Comparison of ENCODE assay signal across 8 mouse cellular contexts in the genomic region with DNA sequence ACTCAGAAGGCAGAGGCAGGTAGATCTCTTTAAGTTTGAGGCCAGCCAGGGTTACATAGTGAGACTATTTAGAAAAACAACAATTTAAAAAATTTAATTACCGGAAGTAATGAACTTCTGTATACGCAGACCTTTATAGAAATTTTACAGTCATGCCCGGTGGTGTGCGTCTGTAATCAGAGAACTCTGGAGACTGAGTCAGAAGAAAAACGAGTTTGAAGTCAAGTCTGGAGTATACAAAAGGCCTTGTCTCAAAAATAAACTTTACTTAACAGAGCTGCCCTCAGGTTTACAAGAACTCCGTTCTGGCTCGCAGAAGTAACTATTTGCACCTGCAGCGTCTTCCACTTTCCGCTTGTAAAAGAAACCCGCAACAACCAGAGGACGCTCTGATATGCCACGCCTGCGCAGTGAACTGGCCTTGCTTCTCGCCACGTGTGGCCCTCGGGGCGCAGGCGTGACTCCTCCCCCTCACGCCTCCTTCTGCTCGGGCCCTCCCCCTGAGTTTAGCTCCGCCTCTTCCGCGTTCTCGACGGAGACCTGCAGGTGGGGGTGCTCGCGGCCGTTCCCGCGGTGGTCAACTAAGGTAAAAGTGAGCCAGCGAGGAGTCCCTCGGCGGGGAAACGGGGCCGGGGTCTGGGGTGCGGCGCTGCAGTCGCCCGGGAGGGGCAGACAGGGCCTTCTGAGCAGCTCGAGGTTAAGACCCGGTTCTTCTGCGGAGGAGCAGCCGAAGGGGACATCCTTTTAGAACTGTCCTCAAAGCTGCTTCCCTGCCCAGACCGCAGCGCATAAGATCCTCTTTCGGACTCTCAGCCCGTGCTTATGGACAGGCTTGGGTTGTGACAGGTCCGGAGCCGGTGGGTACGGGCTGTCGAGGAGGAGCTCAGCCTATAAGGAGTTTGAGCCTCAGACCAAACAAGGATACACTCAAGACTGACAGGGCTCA. TPM values are rescaled to one million over a fixed set of nuclear protein-coding genes. Genes with fewer than 3 reads are reported as not detected.
A peak's percentile ranks its signal among the peaks of the same experiment; 100 is the strongest.
DNase-seq lines count a peak whose midpoint lies in the region; ATAC-seq and TF ChIP-seq lines count a peak whose summit lies in the region.

A gene (plus strand): TSS at position 503 of the 946 bp plus-strand sequence.

- ATAC-seq in CD4-positive, CD25-positive, alpha-beta regulatory T cell, adult 4 months = peak; percentile 99
- peak; percentile 96 for ATAC-seq in heart, embryonic 15.5 days (replicated peaks; ENCODE audit: insufficient number of reproducible peaks, insufficient read depth, low FRiP score, low read depth)
- ATAC-seq in liver, embryonic 14.5 days (ENCODE audit: insufficient read depth) = peak; percentile 93
- peak; percentile 93 for ATAC-seq in neural tube, embryonic 11.5 days (ENCODE audit: insufficient read depth, low FRiP score, low TSS enrichment)
- peak; percentile 97 for ATAC-seq in stomach, postnatal 0 days (ENCODE audit: low FRiP score, low TSS enrichment)

- no peak for TF ChIP-seq EP300 in liver, embryonic 14.5 days (IDR thresholded peaks at IDR 0.05; ENCODE audit: low read depth)
- TF ChIP-seq EP300 in stomach, postnatal 0 days (optimal IDR thresholded peaks at IDR 0.05) = no peak

- peak within 1 kb of the TSS; percentile 84 for H3K4me3 ChIP-seq in forebrain, embryonic 10.5 days
- peak within 1 kb of the TSS; percentile 67 for H3K4me3 ChIP-seq in heart, embryonic 15.5 days
- H3K4me3 ChIP-seq in liver, embryonic 14.5 days (ENCODE audit: insufficient read depth in 1 of 2, low read depth in 2 of 2, low read length in 2 of 2) = peak within 1 kb of the TSS; percentile 65 to 89
- peak within 1 kb of the TSS; percentile 62 for H3K4me3 ChIP-seq in neural tube, embryonic 11.5 days (ENCODE audit: low read depth, low read length)
- H3K4me3 ChIP-seq in stomach, postnatal 0 days (ENCODE audit: low read depth, low read length) = peak within 1 kb of the TSS; percentile 74

- TF ChIP-seq CTCF in liver, embryonic 14.5 days (IDR thresholded peaks at IDR 0.05; ENCODE audit: low read depth) = peak; percentile 54; the same call in 1 of the 2 replicates
- TF ChIP-seq CTCF in stomach, postnatal 0 days (IDR thresholded peaks at IDR 0.05; ENCODE audit: low read depth) = peak; percentile 42

- 3% methylated on average over 51 of the region's 51 CpGs for WGBS in forebrain, embryonic 10.5 days
- WGBS in heart, embryonic 15.5 days = 1% methylated on average over 51 of the region's 51 CpGs
- 1% methylated on average over 51 of the region's 51 CpGs for WGBS in liver, embryonic 14.5 days (ENCODE audit: insufficient replicate concordance)
- 3% methylated on average over 51 of the region's 51 CpGs for WGBS in neural tube, embryonic 11.5 days
- WGBS in stomach, postnatal 0 days = 1% methylated on average over 51 of the region's 51 CpGs

- no peaks in the 10 kb centered on the region for H3K27me3 ChIP-seq in forebrain, embryonic 10.5 days (ENCODE audit: poor library complexity, severe bottlenecking)
- H3K27me3 ChIP-seq in heart, embryonic 15.5 days = no peaks in the 10 kb centered on the region
- H3K27me3 ChIP-seq in liver, embryonic 14.5 days (ENCODE audit: control insufficient read depth, insufficient read depth, low read length) = no peaks in the 10 kb centered on the region
- H3K27me3 ChIP-seq in neural tube, embryonic 11.5 days (ENCODE audit: control insufficient read depth, insufficient read depth, low read length) = no peaks in the 10 kb centered on the region
- no peaks in the 10 kb centered on the region for H3K27me3 ChIP-seq in stomach, postnatal 0 days (ENCODE audit: control insufficient read depth, insufficient read depth, low read length)

- H3K36me3 ChIP-seq in forebrain, embryonic 10.5 days (replicated peaks) = 0 out of 2 replicates have a peak, but pooled peaks cover 2% of the 10 kb centered on the region
- H3K36me3 ChIP-seq in heart, embryonic 15.5 days = peaks cover 10% of the 10 kb centered on the region
- H3K36me3 ChIP-seq in liver, embryonic 14.5 days (replicated peaks; ENCODE audit: control insufficient read depth, insufficient read depth, low read depth) = peaks cover 11% of the 10 kb centered on the region
- no peaks in the 10 kb centered on the region for H3K36me3 ChIP-seq in neural tube, embryonic 11.5 days (ENCODE audit: control insufficient read depth, insufficient read depth, low read length)
- peaks cover under 1% of the 10 kb centered on the region for H3K36me3 ChIP-seq in stomach, postnatal 0 days (ENCODE audit: control insufficient read depth, insufficient read depth, low read length)

- peak; percentile 89 for DNase-seq in c-Kit-negative CD71-positive TER-119-positive erythroid progenitor cells, embryonic 14.5 days (ENCODE audit: low read depth, low spot score)
- peak; percentile 93 for DNase-seq in forebrain, embryonic 10.5 days (ENCODE audit: extremely low spot score, low spot score)
- peak; percentile 96 to 97 for DNase-seq in kidney, postnatal 25 days
- DNase-seq in liver, embryonic 14.5 days (ENCODE audit: low read depth in 3 of 3, low spot score in 3 of 3) = peak; percentile 88 to 90 (median 89)
- DNase-seq in neural tube, embryonic 11.5 days (ENCODE audit: low spot score) = peak; percentile 92
- DNase-seq in stomach, postnatal 0 days (ENCODE audit: low spot score) = peak; percentile 96

- H3K9me3 ChIP-seq in forebrain, embryonic 10.5 days = no peaks in the 10 kb centered on the region
- no peaks in the 10 kb centered on the region for H3K9me3 ChIP-seq in heart, embryonic 15.5 days (replicated peaks)
- no peaks in the 10 kb centered on the region for H3K9me3 ChIP-seq in liver, embryonic 14.5 days (ENCODE audit: control insufficient read depth, low read length)
- no peaks in the 10 kb centered on the region for H3K9me3 ChIP-seq in neural tube, embryonic 11.5 days (ENCODE audit: control insufficient read depth, low read length)
- H3K9me3 ChIP-seq in stomach, postnatal 0 days (ENCODE audit: control insufficient read depth, low read length) = no peaks in the 10 kb centered on the region

- H3K9ac ChIP-seq in heart, embryonic 15.5 days = peak within 1 kb of the TSS; percentile 65
- H3K9ac ChIP-seq in liver, embryonic 14.5 days (replicated peaks) = peak within 1 kb of the TSS; percentile 63
- H3K9ac ChIP-seq in neural tube, embryonic 11.5 days (ENCODE audit: low read length) = peak within 1 kb of the TSS; percentile 60
- peak within 1 kb of the TSS; percentile 73 for H3K9ac ChIP-seq in stomach, postnatal 0 days (ENCODE audit: low read length)

- H3K4me2 ChIP-seq in heart, embryonic 15.5 days = peak within 1 kb of the TSS; percentile 74
- H3K4me2 ChIP-seq in liver, embryonic 14.5 days (ENCODE audit: low read depth) = peak within 1 kb of the TSS; percentile 65
- peak within 1 kb of the TSS; percentile 60 for H3K4me2 ChIP-seq in neural tube, embryonic 11.5 days (ENCODE audit: low read depth)
- peak within 1 kb of the TSS; percentile 82 for H3K4me2 ChIP-seq in stomach, postnatal 0 days (replicated peaks; ENCODE audit: low read depth)

- H3K27ac ChIP-seq in forebrain, embryonic 10.5 days = peak within 1 kb of the TSS; percentile 88
- H3K27ac ChIP-seq in heart, embryonic 15.5 days = peak within 1 kb of the TSS; percentile 68
- H3K27ac ChIP-seq in liver, embryonic 14.5 days = peak within 1 kb of the TSS; percentile 0
- no peak within 1 kb of the TSS for H3K27ac ChIP-seq in neural tube, embryonic 11.5 days (ENCODE audit: low read depth, low read length)
- H3K27ac ChIP-seq in stomach, postnatal 0 days (replicated peaks) = peak within 1 kb of the TSS; percentile 77

- H3K4me1 ChIP-seq in forebrain, embryonic 10.5 days = peaks cover 27% of the 10 kb centered on the region
- peaks cover 14% of the 10 kb centered on the region for H3K4me1 ChIP-seq in heart, embryonic 15.5 days (replicated peaks)
- peaks cover 9 to 27% of the 10 kb centered on the region in 2 experiments for H3K4me1 ChIP-seq in liver, embryonic 14.5 days (replicated peaks; ENCODE audit: control insufficient read depth in 2 of 2, insufficient read depth in 2 of 2, low read length in 1 of 2)
- H3K4me1 ChIP-seq in neural tube, embryonic 11.5 days (ENCODE audit: control insufficient read depth, insufficient read depth, low read length) = 0 out of 2 replicates have a peak, but pooled peaks cover 3% of the 10 kb centered on the region
- no peaks in the 10 kb centered on the region for H3K4me1 ChIP-seq in stomach, postnatal 0 days (replicated peaks; ENCODE audit: control insufficient read depth, insufficient read depth)

RNA-seq across cellular contexts. Expression of the gene that starts here (rescaled TPM):
- 10 to 100 TPM; 43.4 to 47.5 TPM for polyA plus RNA-seq in CD4-positive, CD25-positive, alpha-beta regulatory T cell, adult 4 months (2017; shearing (Covaris generic))
- 26.5 and 26.8 TPM in 2 replicates for polyA plus RNA-seq in forebrain, embryonic 10.5 days (2016; fragmentation: Nextera tagmentation; extraction: Ambion mirVana)
- 17.3 and 26.9 TPM in 2 replicates for polyA plus RNA-seq in heart, embryonic 15.5 days (2015; fragmentation: Nextera tagmentation; extraction: Ambion mirVana)
- polyA plus RNA-seq in liver, embryonic 14.5 days (2012; rRNA removed) = 29.1 and 34.8 TPM in 2 replicates
- polyA plus RNA-seq in liver, embryonic 14.5 days (2014; fragmentation: Nextera tagmentation; extraction: Ambion mirVana) = 21.3 and 24.7 TPM in 2 replicates
- 21.2 and 25.5 TPM in 2 replicates for polyA plus RNA-seq in neural tube, embryonic 11.5 days (2014; fragmentation: Nextera tagmentation; extraction: Ambion mirVana)
- polyA plus RNA-seq in stomach, postnatal 0 days (2015; fragmentation: Nextera tagmentation; extraction: Ambion mirVana) = 11.6 and 15.1 TPM in 2 replicates
